Mouse (Mus musculus) induced T-regulatory cell, adult 2 months (primary cell): ENCODE measurements around the gene Rcn1.

Experiments
- DNase-seq: peaks from one replicate; pipeline ENCODE4 v3.0.0-alpha.2; 2012; ENCODE audit warnings: low read depth

The Rcn1 gene

DNA sequence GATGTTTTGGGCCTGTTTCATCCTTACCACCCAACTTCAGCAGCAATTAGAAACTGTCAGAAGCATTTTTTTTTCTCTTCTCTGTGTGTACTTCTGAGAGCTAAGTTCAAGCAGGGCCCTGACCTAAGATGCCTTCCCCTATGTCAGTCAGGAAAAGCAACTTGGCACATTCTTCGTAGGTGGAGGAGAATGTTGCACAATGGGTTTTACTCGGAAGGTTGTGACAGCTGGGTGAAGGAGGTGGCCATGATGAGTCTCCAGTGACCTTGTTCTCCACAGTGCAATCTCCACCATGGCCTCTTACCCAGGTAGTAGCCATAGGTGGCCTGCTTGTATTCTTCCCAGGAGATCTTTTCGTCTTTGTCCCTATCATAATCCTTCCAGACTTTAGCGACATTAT lies 4.7 kb downstream of the Rcn1 start:
- no peak for DNase-seq

GRCm38 (mm10) chr2:105392514-105392913 lies 6.6 kb downstream of the Rcn1 start:
- no peak for DNase-seq

GRCm38 (mm10) chr2:105391414-105391784 lies 7.7 kb downstream of the Rcn1 start:
- no peak for DNase-seq

DNA sequence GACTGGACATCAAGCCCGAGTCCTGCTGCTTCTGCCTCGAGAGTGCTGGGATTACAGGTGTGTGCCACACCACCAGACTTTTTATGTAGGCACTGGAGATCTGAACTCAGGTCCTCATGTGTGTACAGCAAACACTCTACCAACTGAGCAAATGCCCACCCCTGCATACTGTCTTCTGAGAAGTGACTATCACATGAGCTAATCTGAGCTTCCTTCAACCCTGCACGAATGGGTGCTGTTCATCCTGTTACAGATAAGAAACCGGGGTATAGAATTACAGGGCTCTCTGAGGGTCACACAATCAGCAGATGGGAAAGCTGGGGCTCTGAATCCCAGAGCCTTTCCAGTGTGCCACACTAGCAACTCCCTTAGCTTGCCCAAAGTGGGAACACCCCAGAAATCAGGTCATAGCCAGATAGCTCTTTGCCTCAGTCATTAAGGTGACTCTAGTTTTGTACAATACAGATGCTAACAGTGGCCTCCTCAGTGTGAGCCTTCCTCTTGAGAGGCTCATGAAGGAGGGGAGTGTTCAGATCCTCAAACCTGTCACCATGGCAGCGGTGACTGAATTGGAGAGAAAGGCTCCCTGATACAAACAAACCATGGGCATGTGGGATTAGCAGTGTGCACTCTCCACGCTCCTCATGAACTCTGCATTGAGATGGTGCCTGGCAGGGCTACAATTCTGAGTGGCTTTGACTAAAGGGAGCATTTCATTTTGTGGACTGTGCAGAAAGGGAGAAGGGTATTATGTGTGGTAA lies 8.3 kb downstream of the Rcn1 start:
- DNase-seq: no peak

DNA sequence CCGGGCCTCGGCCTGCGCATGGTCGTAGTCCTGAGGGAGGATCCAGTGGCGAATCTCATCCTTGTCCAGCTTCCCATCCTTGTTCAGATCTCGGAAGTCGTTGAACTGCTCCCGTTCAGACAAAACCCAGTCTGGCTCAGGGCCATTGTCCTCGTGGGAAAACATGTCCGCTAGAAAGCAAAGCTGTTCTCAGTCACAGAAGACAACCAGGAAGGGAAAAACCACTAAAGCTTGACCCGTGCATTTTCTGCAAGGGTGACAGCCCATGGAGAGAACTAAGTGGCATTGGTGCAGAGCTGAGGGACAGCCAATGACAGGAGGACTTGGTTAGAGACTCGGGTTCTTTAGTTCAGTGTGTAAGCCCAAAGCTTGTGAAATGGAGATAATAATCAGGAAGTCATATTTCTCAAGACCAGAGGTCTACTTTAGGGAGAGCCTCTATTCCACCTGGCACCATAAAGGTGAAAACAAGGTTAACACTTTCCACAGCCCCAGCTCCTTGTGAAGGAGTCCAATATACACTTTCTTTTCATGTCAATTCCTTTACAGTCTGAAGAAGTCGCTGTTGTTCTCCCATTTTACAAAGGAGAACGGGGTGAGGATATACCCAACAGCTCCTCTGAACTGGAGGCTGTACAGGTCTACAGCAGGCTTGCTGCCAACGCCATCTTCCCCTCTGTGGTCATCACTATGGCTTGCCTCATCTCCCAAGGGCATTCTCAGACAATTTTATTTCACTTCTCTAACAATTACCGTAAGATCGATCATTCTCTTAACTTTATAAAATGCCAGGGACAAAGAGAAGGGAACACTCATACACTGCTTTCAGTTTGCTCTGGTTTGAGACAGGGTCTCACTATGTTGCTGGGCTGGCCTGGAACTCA lies 9.9 kb downstream of the Rcn1 start:
- no peak for DNase-seq

DNA sequence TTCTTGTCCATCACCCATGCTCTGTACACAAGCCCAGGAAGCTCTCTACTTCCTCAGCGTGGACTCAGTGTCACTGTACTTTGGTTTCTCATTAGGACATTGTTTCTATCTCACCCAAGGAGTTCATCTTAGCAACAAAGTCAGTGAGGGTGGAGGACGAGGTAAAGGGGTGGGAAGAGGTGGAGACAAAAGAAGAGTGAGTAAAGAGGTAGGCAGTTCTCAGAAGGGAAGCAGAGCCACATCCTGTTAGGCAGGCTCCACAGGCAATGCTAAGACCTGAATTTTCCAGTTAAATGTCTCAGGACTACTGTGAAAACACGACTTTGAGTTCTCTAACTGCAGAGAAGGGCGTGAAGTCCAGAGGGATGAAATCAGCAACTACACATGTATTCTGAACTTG lies 12.7 kb downstream of the Rcn1 start:
- peak; percentile 32 for DNase-seq

DNA sequence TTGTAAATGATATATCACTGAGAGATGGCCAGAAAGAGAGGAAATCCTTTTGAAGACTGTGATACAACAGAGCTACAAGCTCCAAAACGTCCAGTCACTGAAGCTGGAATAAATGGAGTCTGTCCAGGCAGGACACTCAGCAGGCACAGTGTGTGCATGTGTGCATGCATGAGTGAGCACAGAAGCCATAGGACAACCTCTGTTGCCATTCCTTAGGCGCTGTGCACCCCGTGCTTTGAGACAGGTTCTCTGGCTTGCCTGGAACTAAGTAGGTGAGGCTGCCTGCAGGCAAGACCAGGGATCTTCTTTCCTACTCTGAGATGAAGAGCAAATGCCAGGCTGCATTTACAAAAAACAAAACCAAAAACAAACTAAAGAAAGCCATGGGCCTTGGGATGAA lies 14.1 kb downstream of the Rcn1 start:
- DNase-seq: no peak

- DNase-seq: no peak
Observed at GRCm38 (mm10) chr2:105383063-105383462, 16.1 kb downstream of the Rcn1 start.

DNA sequence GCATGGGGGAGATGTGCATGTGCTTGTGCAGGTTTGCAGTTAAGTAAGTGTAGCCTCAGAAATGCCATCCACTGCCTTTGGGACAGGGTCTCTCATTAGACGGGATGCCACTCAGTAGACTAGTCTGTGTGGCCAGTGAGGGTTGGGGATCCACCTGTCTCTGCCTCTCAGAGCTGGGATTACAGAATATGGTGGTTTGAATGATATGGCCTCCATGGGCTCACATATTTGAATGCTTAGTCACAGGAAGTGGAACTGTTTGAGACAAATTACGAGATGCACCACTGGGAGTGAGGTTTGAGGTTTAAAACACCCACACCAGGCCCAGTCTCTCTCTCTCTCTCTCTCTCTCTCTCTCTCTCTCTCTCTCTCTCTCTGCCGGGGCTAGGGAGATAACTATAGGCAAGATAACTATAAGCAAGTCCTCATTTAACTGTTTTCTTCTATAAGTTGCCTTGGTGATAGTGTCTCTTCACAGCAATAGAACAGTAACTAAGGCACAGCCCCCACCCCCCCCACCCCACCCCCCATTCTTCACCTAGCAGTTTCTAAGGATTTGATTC lies 18.3 kb downstream of the Rcn1 start:
- DNase-seq: no peak

DNA sequence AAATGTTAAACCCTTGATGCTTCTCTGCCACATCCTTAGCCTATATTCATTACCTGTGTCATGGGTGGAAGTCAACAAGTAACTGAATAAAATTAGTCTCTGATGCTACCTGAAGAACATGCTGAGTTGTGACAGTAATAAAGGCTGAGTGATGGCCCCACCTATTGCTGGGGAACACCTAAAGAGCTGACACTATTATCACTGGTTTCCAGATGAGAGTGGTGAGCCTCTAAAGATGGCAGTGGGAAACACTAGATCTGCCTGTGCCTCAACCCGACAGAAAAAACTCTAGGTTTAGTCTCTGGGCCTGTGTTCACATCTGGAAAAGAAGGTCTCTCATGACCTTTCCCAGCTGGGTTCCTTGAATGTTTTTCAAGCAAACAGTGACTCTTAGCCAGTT lies 19.4 kb downstream of the Rcn1 start:
- no peak for DNase-seq

GRCm38 (mm10) chr2:105375705-105376104 lies 23.4 kb downstream of the Rcn1 start:
- no peak for DNase-seq

GRCm38 (mm10) chr2:105375261-105375660 lies 23.9 kb downstream of the Rcn1 start:
- no peak for DNase-seq

GRCm38 (mm10) chr2:105373658-105374057 lies 25.5 kb downstream of the Rcn1 start:
- no peak for DNase-seq

- DNase-seq: no peak
Observed at GRCm38 (mm10) chr2:105372727-105373126, 26.4 kb downstream of the Rcn1 start.

- no peak for DNase-seq
Observed at GRCm38 (mm10) chr2:105372156-105372555, 27.0 kb downstream of the Rcn1 start.

DNA sequence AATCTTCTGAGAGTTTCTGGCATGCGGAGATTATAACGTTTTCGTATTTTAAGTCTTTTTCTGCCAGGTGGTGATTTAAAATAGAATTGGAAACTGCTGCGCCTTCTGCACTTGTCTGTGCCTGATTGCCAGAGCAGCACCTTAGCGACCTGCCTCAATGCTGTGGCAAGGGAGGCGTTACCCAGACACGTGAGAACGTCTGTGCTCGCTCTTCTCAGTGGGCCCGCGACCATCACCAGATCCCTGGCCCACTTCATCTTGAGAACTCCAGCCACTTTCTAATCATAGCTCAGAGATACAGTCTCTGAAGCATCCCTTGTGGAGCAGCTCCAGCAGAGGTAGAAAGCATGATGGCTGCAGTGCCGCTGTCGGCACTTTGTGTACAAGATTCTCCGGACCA lies 28.4 kb downstream of the Rcn1 start:
- DNase-seq: no peak

- DNase-seq: no peak
Observed at GRCm38 (mm10) chr2:105370240-105370639, 28.9 kb downstream of the Rcn1 start.

DNA sequence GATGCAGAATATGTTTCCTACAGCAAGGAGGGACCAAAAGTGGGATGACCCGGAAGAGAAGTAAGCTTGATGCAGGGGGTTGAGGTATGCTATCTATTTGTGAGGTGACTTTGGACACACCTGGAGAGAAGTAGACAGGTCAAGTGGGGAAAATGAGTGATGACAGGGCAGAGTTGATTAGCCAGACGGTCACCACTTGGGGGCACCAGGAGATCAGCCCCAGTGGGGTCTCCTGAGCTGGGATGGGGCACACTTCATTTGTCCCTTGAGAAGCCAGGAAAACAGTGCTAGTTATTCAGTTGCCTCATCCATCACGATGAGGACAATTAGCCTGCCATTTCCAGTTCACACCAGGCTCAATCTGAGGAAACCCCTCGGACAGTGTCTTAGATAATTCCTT lies 31.5 kb downstream of the Rcn1 start:
- DNase-seq: peak; percentile 36

DNA sequence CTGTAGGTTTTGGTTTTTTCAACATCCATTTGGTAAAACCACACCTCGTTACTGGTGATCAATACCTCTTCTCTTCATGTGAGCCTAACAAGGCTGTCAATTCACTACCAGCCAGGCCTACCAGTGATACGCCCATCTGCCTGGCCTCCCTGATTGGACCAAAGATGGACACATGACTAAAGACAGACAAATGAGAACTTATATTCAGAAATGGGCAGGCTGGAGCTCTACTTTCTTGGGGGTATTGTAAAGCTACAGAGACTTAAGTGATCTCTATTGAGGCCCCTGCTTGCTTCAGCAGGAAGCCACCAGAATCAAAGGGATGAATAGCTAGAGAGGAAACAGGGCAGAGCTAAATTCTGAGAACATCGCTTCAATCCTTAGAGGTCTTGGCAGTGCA lies 41.1 kb downstream of the Rcn1 start:
- peak; percentile 18 for DNase-seq

DNA sequence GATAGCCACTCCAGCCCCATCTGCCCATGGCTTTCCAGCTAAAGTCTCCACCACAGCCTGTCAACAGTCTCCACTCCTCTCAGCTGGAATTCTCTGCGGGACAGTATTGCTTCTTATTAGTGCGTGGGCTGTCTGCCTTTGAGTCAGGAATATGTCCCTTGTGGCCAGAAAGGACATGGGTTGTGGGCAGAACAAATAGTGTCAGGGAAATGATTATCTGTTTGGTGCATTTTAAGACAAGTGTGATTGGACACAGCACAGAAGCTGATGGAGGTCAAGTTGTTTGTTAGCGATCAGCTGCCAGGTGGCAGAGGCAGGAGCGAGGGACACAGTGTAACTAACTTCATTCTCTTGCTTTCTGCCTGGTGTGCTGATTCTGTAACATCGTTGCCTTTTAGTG lies 42.3 kb downstream of the Rcn1 start:
- DNase-seq: no peak

DNA sequence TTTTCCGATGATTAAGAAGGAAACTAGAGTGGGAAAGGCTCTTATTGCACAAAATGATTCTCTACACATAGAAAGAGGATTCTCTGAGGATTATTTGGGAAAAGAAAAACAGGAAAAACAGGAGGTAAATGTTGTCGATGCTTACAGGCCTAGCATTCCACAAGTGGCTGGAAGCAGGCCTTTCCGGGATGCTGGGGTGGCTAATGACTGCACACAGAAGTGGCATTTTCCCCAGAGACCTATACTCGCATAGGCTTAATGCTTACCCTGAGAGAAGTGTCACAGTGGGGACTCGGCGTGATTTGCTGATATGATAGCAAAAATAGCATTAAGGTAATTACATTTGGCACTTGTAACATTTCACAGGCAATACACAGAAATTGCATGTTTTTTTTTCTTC lies 50.2 kb downstream of the Rcn1 start:
- DNase-seq: no peak

DNA sequence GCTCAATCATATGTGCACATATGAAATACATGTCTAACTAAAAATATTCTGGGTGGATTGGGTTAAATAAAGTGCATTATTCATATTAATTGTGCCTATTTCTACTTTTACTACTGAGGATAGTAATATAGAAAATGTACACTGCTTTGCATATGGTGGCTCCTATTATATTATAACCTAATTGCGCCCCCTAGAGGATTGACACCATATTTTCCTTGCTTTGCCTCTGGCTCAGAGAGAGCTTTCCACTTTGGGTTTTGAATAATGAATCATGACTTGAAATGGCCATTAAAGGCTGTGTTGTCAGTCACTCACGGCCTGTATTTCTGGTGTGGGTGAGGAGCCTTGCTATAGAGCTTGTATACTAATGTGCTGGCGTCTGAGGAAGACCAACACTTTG lies 59.1 kb downstream of the Rcn1 start:
- peak; percentile 50 for DNase-seq
